Mouse (Mus musculus): Measurements from ENCODE around the gene Mtus2. TPM values are rescaled to one million over a fixed set of nuclear protein-coding genes. Genes with fewer than 3 reads are reported as not detected.
A peak's percentile ranks its signal among the peaks of the same experiment; 100 is the strongest.
"Not testable (repeated sequence)": the region's sequence is repeated elsewhere in the genome, so short reads cannot be mapped to it uniquely, and the experiment has no call there.

Gene Mtus2
- polyA plus RNA-seq, 1 experiment from 2014 or later = 49.4 TPM

- Histone ChIP-seq H3K27ac (no peak overlapping the region), H3K4me2 (replicated peaks) (no peak overlapping the region), H3K36me3 (replicated peaks; ENCODE audit: control insufficient read depth, insufficient read depth) (no peaks in the 10 kb centered on the region), H3K9ac (no peak overlapping the region), H3K4me3 (replicated peaks; ENCODE audit: low read length) (no peak overlapping the region), H3K27me3 (ENCODE audit: control insufficient read depth, insufficient read depth, low read length) (no peaks in the 10 kb centered on the region), H3K4me1 (replicated peaks; ENCODE audit: control insufficient read depth, insufficient read depth, low read length) (no peaks in the 10 kb centered on the region), H3K9me3 (ENCODE audit: control insufficient read depth, low read length) (no peaks in the 10 kb centered on the region)
- ATAC-seq (ENCODE audit: low FRiP score) = no peak
- no peak for DNase-seq (ENCODE audit: low spot score)
- WGBS = 88% methylated on average over 5 of the region's 5 CpGs
Measured at GRCm38 (mm10) chr5:147924621-147925020, 32.5 kb upstream of the Mtus2 start.

- DNase-seq (ENCODE audit: low spot score) = no peak
- ATAC-seq (ENCODE audit: low FRiP score) = no peak
- 67% methylated on average over 15 of the region's 15 CpGs for WGBS
- H3K4me2 ChIP-seq (replicated peaks) = no peak overlapping the region
- no peaks in the 10 kb centered on the region for H3K9me3 ChIP-seq (ENCODE audit: control insufficient read depth, low read length)
- no peak overlapping the region for H3K9ac ChIP-seq
- no peak overlapping the region for H3K4me3 ChIP-seq (replicated peaks; ENCODE audit: low read length)
- no peaks in the 10 kb centered on the region for H3K27me3 ChIP-seq (ENCODE audit: control insufficient read depth, insufficient read depth, low read length)
- H3K27ac ChIP-seq = no peak overlapping the region
- no peaks in the 10 kb centered on the region for H3K36me3 ChIP-seq (replicated peaks; ENCODE audit: control insufficient read depth, insufficient read depth)
- H3K4me1 ChIP-seq (replicated peaks; ENCODE audit: control insufficient read depth, insufficient read depth, low read length) = no peaks in the 10 kb centered on the region
Measured at GRCm38 (mm10) chr5:147925935-147926604, 31.1 kb upstream of the Mtus2 start.

GRCm38 (mm10) chr5:147928668-147929497, 28.2 kb upstream of the Mtus2 start:
- Histone ChIP-seq H3K9me3 (ENCODE audit: control insufficient read depth, low read length) (no peaks in the 10 kb centered on the region), H3K36me3 (replicated peaks; ENCODE audit: control insufficient read depth, insufficient read depth) (no peaks in the 10 kb centered on the region), H3K4me2 (replicated peaks) (no peak overlapping the region), H3K4me1 (replicated peaks; ENCODE audit: control insufficient read depth, insufficient read depth, low read length) (no peaks in the 10 kb centered on the region), H3K9ac (no peak overlapping the region), H3K4me3 (replicated peaks; ENCODE audit: low read length) (no peak overlapping the region), H3K27ac (no peak overlapping the region), H3K27me3 (ENCODE audit: control insufficient read depth, insufficient read depth, low read length) (no peaks in the 10 kb centered on the region)
- 79% methylated on average over 7 of the region's 7 CpGs for WGBS
- DNase-seq (ENCODE audit: low spot score) (no peak), ATAC-seq (ENCODE audit: low FRiP score) (no peak)

- Histone ChIP-seq H3K27ac (no peak overlapping the region), H3K9ac (no peak overlapping the region), H3K36me3 (replicated peaks; ENCODE audit: control insufficient read depth, insufficient read depth) (no peaks in the 10 kb centered on the region), H3K4me3 (replicated peaks; ENCODE audit: low read length) (no peak overlapping the region), H3K9me3 (ENCODE audit: control insufficient read depth, low read length) (0 out of 2 replicates have a peak, but pooled peaks cover 3% of the 10 kb centered on the region), H3K27me3 (ENCODE audit: control insufficient read depth, insufficient read depth, low read length) (no peaks in the 10 kb centered on the region), H3K4me1 (replicated peaks; ENCODE audit: control insufficient read depth, insufficient read depth, low read length) (no peaks in the 10 kb centered on the region), H3K4me2 (replicated peaks) (no peak overlapping the region)
- no peak for DNase-seq (ENCODE audit: low spot score)
- 93% methylated on average over 13 of the region's 13 CpGs for WGBS
- ATAC-seq (ENCODE audit: low FRiP score) = no peak
Measured at GRCm38 (mm10) chr5:147935096-147935495, 22.0 kb upstream of the Mtus2 start.

GRCm38 (mm10) chr5:147939226-147939625, 17.9 kb upstream of the Mtus2 start:
- 73% methylated on average over 5 of the region's 5 CpGs for WGBS
- H3K36me3 ChIP-seq (replicated peaks; ENCODE audit: control insufficient read depth, insufficient read depth) = no peaks in the 10 kb centered on the region
- no peak overlapping the region for H3K4me2 ChIP-seq (replicated peaks)
- no peaks in the 10 kb centered on the region for H3K4me1 ChIP-seq (replicated peaks; ENCODE audit: control insufficient read depth, insufficient read depth, low read length)
- H3K9ac ChIP-seq = no peak overlapping the region
- ATAC-seq (ENCODE audit: low FRiP score) = no peak
- H3K9me3 ChIP-seq (ENCODE audit: control insufficient read depth, low read length) = 0 out of 2 replicates have a peak, but pooled peaks cover 3% of the 10 kb centered on the region
- H3K4me3 ChIP-seq (replicated peaks; ENCODE audit: low read length) = no peak overlapping the region
- no peak overlapping the region for H3K27ac ChIP-seq
- no peak for DNase-seq (ENCODE audit: low spot score)
- no peaks in the 10 kb centered on the region for H3K27me3 ChIP-seq (ENCODE audit: control insufficient read depth, insufficient read depth, low read length)

- Histone ChIP-seq H3K27me3 (ENCODE audit: control insufficient read depth, insufficient read depth, low read length) (no peaks in the 10 kb centered on the region), H3K4me3 (replicated peaks; ENCODE audit: low read length) (no peak overlapping the region), H3K4me1 (replicated peaks; ENCODE audit: control insufficient read depth, insufficient read depth, low read length) (no peaks in the 10 kb centered on the region), H3K27ac (no peak overlapping the region), H3K4me2 (replicated peaks) (no peak overlapping the region), H3K9me3 (ENCODE audit: control insufficient read depth, low read length) (no peaks in the 10 kb centered on the region), H3K9ac (no peak overlapping the region), H3K36me3 (replicated peaks; ENCODE audit: control insufficient read depth, insufficient read depth) (no peaks in the 10 kb centered on the region)
- DNase-seq (ENCODE audit: low spot score) (peak; percentile 61), ATAC-seq (ENCODE audit: low FRiP score) (0 out of 2 replicates have a peak, but pooled peaks have one; percentile 46)
- WGBS = 27% methylated on average over 5 of the region's 5 CpGs
Measured at GRCm38 (mm10) chr5:147945000-147945666, 12.0 kb upstream of the Mtus2 start.

- ATAC-seq (ENCODE audit: low FRiP score) (no peak), DNase-seq (ENCODE audit: low spot score) (no peak)
- peak overlapping the region; percentile 69 for H3K27ac ChIP-seq
- H3K36me3 ChIP-seq (replicated peaks; ENCODE audit: control insufficient read depth, insufficient read depth) = no peaks in the 10 kb centered on the region
- no peak overlapping the region for H3K9ac ChIP-seq
- WGBS = 55% methylated on average over 14 of the region's 14 CpGs
- H3K4me3 ChIP-seq (replicated peaks; ENCODE audit: low read length) = no peak overlapping the region
- H3K27me3 ChIP-seq (ENCODE audit: control insufficient read depth, insufficient read depth, low read length) = no peaks in the 10 kb centered on the region
- H3K4me1 ChIP-seq (replicated peaks; ENCODE audit: control insufficient read depth, insufficient read depth, low read length) = no peaks in the 10 kb centered on the region
- peak overlapping the region; percentile 28 for H3K4me2 ChIP-seq (replicated peaks)
- H3K9me3 ChIP-seq (ENCODE audit: control insufficient read depth, low read length) = no peaks in the 10 kb centered on the region
Measured at GRCm38 (mm10) chr5:147949881-147950280, 7.2 kb upstream of the Mtus2 start.

- Histone ChIP-seq H3K36me3 (replicated peaks; ENCODE audit: control insufficient read depth, insufficient read depth) (no peaks in the 10 kb centered on the region), H3K4me1 (replicated peaks; ENCODE audit: control insufficient read depth, insufficient read depth, low read length) (no peaks in the 10 kb centered on the region), H3K4me2 (replicated peaks) (no peak overlapping the region), H3K9ac (no peak overlapping the region), H3K27ac (no peak overlapping the region), H3K4me3 (replicated peaks; ENCODE audit: low read length) (no peak overlapping the region), H3K27me3 (ENCODE audit: control insufficient read depth, insufficient read depth, low read length) (0 out of 2 replicates have a peak, but pooled peaks cover 3% of the 10 kb centered on the region), H3K9me3 (ENCODE audit: control insufficient read depth, low read length) (no peaks in the 10 kb centered on the region)
- 58% methylated on average over 2 of the region's 2 CpGs for WGBS
- ATAC-seq (ENCODE audit: low FRiP score) = no peak
- DNase-seq (ENCODE audit: low spot score) = no peak
Measured at GRCm38 (mm10) chr5:147951751-147952150, 5.4 kb upstream of the Mtus2 start.

GRCm38 (mm10) chr5:147953181-147953580, 3.9 kb upstream of the Mtus2 start:
- not testable (repeated sequence) for H3K9me3 ChIP-seq (ENCODE audit: control insufficient read depth, low read length); H3K36me3 ChIP-seq (replicated peaks; ENCODE audit: control insufficient read depth, insufficient read depth); DNase-seq (ENCODE audit: low spot score); H3K4me2 ChIP-seq (replicated peaks); ATAC-seq (ENCODE audit: low FRiP score); H3K4me3 ChIP-seq (replicated peaks; ENCODE audit: low read length); H3K27ac ChIP-seq; H3K9ac ChIP-seq; H3K4me1 ChIP-seq (replicated peaks; ENCODE audit: control insufficient read depth, insufficient read depth, low read length); H3K27me3 ChIP-seq (ENCODE audit: control insufficient read depth, insufficient read depth, low read length)
- WGBS = 90% methylated on average over 5 of the region's 5 CpGs

Data from hindbrain, embryonic 14.5 days (tissue).